Mouse (Mus musculus) hindbrain, embryonic 16.5 days (tissue): ENCODE results near the gene Mapk14. TPM values are rescaled to one million over a fixed set of nuclear protein-coding genes. Genes with fewer than 3 reads are reported as not detected.

ENCODE experiments used
- ATAC-seq: fragments of 200-750 bp; cut with Nextera tagmentation; 2 replicates; pipeline ENCODE4 v1.8.0; 2017; ENCODE audit warnings: moderate TSS enrichment, moderate library complexity
- H3K27ac ChIP-seq: fragments of 300-500 bp; sonication (generic); 2 replicates; pipeline ENCODE4 v1.5.1; 2014; ENCODE audit warnings: low read depth, mild to moderate bottlenecking, control low read depth, low read length, moderate library complexity
- H3K27me3 ChIP-seq: fragments of 300-500 bp; sonication (generic); replicated peaks from 2 replicates; pipeline ENCODE4 v1.6.1; 2014; ENCODE audit warnings: low read length; ENCODE audit not compliant: control insufficient read depth, insufficient read depth
- H3K36me3 ChIP-seq: fragments of 300-500 bp; sonication (generic); 2 replicates; pipeline ENCODE4 v1.6.1; 2014; ENCODE audit warnings: mild to moderate bottlenecking, low read length, moderate library complexity, mixed read lengths; ENCODE audit not compliant: control insufficient read depth, insufficient read depth
- H3K4me1 ChIP-seq: fragments of 300-500 bp; sonication (generic); 2 replicates; pipeline ENCODE4 v1.6.1; 2014; ENCODE audit warnings: low read depth, low read length; ENCODE audit not compliant: control insufficient read depth, insufficient read depth
- H3K4me2 ChIP-seq: fragments of 300-500 bp; sonication (generic); 2 replicates; pipeline ENCODE4 v1.6.1; 2014; ENCODE audit warnings: mild to moderate bottlenecking, low read length, control low read depth, moderate library complexity
- H3K4me3 ChIP-seq: fragments of 300-500 bp; sonication (generic); 2 replicates; pipeline ENCODE4 v1.5.1; 2014; ENCODE audit warnings: mild to moderate bottlenecking, low read length, control low read depth, moderate library complexity
- H3K9ac ChIP-seq: fragments of 300-500 bp; sonication (generic); 2 replicates; pipeline ENCODE4 v1.6.1; 2014; ENCODE audit warnings: low read depth, mild to moderate bottlenecking, control low read depth, low read length, moderate library complexity
- H3K9me3 ChIP-seq: fragments of 300-500 bp; sonication (generic); 2 replicates; pipeline ENCODE4 v1.6.1; 2014; ENCODE audit warnings: mild to moderate bottlenecking, low read length, moderate library complexity; ENCODE audit not compliant: control insufficient read depth
- WGBS: fragments of 180-500 bp; shearing (Covaris S2); extraction: QIAGEN DNeasy Blood & Tissue Kit; methylation state at CpG from one replicate; pipeline ENCODE4 v1.1.7; 2014; 5-methylcytosine and 5-hydroxymethylcytosine counted together
- polyA plus RNA-seq: library from polyadenylated mRNA; unstranded; fragments of >200 nt; fragmentation: Nextera tagmentation; extraction: Ambion mirVana; gene quantifications from 2 replicates; pipeline ENCODE4 v1.2.1, GENCODE M21; 2015

Gene Mapk14
- 22.7 and 24.0 TPM in 2 replicates for polyA plus RNA-seq

GRCm38 (mm10) chr17:28690776-28691686 lies at the start of gene Mapk14:
TSS of gene Mapk14 (plus strand) at chr17:28691329.
- Histone ChIP-seq H3K9ac (peak within 1 kb of the TSS; percentile 97), H3K27me3 (no peaks in the 10 kb centered on the region), H3K4me3 (peak within 1 kb of the TSS; percentile 99), H3K9me3 (no peaks in the 10 kb centered on the region), H3K4me2 (peak within 1 kb of the TSS; percentile 84), H3K27ac (peak within 1 kb of the TSS; percentile 97), H3K36me3 (no peaks in the 10 kb centered on the region), H3K4me1 (peaks cover 29% of the 10 kb centered on the region)
- peak; percentile 96 for ATAC-seq
- under 1% methylated on average over 73 of the region's 86 CpGs for WGBS

DNA sequence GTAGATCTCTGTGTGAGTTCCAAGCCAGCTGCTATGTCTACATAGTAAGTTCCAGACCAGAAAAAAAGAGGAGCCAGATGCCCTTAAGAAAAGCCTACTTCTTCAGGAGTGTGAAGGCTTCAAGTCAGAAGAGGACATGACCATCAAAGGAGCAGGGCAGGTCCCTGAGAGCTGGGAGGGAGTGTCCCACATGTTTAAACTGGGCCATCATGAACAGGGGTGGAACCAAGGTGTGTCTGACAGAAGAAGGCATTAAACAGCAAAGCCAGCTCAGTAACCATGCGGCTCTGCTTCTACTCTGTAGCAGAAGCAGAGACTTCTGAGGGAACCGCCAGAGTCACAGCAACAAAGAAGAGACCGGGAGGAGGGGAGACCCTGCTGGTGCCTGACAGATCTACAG lies 47.4 kb upstream of the Mapk14 start:
- H3K27me3 ChIP-seq: no peaks in the 10 kb centered on the region
- WGBS: 36% methylated on average over 3 of the region's 3 CpGs
- H3K27ac ChIP-seq: no peak overlapping the region
- no peak for ATAC-seq
- no peaks in the 10 kb centered on the region for H3K4me1 ChIP-seq
- H3K9ac ChIP-seq: no peak overlapping the region
- H3K36me3 ChIP-seq: no peaks in the 10 kb centered on the region
- no peak overlapping the region for H3K4me3 ChIP-seq
- H3K9me3 ChIP-seq: no peaks in the 10 kb centered on the region
- no peak overlapping the region for H3K4me2 ChIP-seq

DNA sequence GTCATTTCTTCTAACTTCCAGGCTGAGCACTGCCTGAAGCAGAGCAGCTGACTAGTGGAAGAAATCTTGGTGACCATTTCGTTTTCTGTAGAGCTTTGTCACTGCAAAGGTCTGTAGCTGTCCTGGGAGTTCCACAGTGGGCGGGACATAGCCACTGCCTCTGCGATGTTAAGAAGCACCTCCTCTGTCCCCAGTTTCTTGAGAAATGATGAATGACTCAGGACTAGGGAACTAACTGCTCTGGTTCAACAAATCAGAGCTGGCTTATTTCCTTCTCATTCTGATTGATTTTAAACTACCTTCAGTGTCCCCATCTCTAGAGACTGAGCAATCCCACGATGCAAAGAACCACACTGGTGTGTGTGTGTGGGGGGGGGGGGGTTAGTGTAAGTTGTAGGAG lies 47.0 kb upstream of the Mapk14 start:
- no peak overlapping the region for H3K4me2 ChIP-seq
- no peak overlapping the region for H3K4me3 ChIP-seq

DNA sequence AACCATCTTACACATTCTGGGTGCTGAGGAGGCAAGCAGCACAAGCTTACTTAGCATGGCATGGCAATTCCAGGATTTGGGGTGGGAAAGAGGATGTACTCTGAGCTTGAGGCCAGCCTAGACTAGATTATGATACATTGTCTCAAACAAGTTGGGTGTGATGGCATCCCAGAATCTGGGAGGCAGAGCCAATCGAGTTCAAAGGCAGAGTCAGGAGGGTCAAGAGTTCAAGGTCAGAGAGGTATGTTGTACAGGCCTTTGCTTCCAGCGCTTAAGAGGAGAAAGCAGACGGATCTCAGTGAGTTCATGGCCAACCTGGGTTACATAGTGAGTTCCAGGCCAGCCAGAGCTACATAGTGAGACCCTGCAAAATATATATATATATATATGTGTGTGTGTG lies 44.9 kb upstream of the Mapk14 start:
- Histone ChIP-seq H3K4me2 (no peak overlapping the region), H3K36me3 (no peaks in the 10 kb centered on the region), H3K27ac (no peak overlapping the region), H3K9ac (no peak overlapping the region), H3K9me3 (no peaks in the 10 kb centered on the region), H3K4me1 (no peaks in the 10 kb centered on the region), H3K4me3 (no peak overlapping the region), H3K27me3 (no peaks in the 10 kb centered on the region)
- ATAC-seq: no peak
- WGBS: 72% methylated on average over 3 of the region's 3 CpGs

More for the DNA sequence above, 47.0 kb upstream of the Mapk14 start:
- Histone ChIP-seq H3K27ac (no peak overlapping the region), H3K27me3 (no peaks in the 10 kb centered on the region), H3K36me3 (no peaks in the 10 kb centered on the region), H3K4me1 (no peaks in the 10 kb centered on the region), H3K9ac (no peak overlapping the region), H3K9me3 (no peaks in the 10 kb centered on the region)
- WGBS: 51% methylated on average over 4 of the region's 4 CpGs
- no peak for ATAC-seq

DNA sequence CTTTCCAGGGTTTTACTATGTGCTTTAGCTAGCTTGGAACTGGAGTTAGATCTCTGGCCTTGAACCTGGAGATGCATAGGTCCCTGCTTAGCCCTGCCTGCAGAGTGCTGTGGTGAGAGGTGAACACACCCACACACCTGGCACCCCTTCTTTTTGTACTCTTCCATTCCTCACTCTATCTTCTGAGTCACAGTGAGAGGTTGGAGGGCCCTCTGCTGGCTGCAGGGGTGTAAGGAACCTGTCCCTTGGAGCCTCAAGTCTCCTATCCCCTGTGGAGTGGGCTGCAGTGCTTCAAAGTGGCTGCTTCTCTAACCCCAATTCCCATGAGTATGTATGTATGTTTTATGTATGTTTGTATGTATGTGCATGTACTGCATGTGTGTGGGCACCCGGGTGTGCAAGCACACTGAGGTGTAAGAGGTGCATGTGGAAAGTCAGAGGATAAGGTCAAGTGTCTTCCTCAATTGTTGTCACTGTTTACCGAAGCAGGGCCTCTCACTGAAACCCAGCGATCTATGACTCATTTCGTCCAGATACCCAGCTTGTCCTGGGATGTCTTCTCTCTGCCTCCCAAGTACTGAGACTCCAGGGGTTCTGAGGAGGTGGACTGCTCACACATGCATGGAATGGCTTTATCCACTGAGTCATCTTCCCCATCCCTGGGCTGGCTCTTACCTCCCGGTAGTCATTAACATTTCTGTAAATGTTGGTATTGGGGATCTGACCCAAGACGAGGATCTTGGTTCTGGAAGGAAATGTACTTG lies 42.3 kb upstream of the Mapk14 start:
- Histone ChIP-seq H3K27me3 (no peaks in the 10 kb centered on the region), H3K9ac (no peak overlapping the region), H3K36me3 (no peaks in the 10 kb centered on the region), H3K4me2 (no peak overlapping the region), H3K9me3 (no peaks in the 10 kb centered on the region), H3K4me3 (no peak overlapping the region), H3K4me1 (no peaks in the 10 kb centered on the region), H3K27ac (no peak overlapping the region)
- 53% methylated on average over 6 of the region's 6 CpGs for WGBS
- no peak for ATAC-seq

DNA sequence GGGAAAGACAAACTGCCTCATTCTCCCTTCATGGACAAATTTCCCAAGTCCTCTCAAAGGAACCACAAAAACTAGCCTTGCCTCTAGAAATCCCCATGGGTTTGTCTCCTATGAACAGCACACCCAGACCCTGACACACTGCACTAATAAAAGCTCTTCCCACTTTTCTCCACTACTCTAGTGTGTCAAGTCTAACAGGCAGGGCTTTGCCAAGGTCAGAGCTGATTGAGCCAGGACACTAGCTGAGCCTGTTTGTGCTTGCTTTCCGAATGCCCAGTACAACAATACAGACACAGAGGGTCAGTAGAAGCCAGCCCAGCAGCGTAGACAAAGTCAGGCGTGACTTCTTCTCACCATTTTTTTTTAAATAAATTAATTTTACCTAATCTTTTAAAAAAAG lies 40.9 kb upstream of the Mapk14 start:
- H3K27ac ChIP-seq: no peak overlapping the region
- no peaks in the 10 kb centered on the region for H3K27me3 ChIP-seq
- H3K9me3 ChIP-seq: no peaks in the 10 kb centered on the region
- no peaks in the 10 kb centered on the region for H3K4me1 ChIP-seq
- H3K9ac ChIP-seq: no peak overlapping the region
- ATAC-seq: no peak
- no peak overlapping the region for H3K4me3 ChIP-seq
- H3K36me3 ChIP-seq: no peaks in the 10 kb centered on the region
- 76% methylated on average over 3 of the region's 3 CpGs for WGBS
- no peak overlapping the region for H3K4me2 ChIP-seq

DNA sequence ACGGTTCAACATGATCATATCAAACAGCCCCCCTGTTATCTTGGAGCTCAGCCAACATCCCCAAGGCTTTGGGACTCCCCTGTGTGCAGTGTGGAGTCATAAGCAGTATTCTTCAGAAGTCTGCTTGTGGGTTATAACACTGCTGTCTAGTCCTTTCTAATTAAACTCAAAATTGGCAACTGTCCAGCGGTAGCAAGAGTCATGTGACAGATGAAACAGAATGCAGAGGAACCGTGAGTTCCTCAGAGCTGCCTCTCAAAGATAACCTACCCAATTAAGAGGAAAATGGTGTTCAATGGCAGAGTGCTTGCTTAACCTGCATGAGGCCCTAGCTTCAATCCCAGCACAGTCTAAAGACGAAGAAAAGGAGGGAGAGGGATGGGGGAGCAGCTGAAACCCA lies 33.2 kb upstream of the Mapk14 start:
- ATAC-seq: no peak
- no peak overlapping the region for H3K27ac ChIP-seq
- no peak overlapping the region for H3K4me3 ChIP-seq
- H3K36me3 ChIP-seq: no peaks in the 10 kb centered on the region
- H3K4me1 ChIP-seq: peaks cover 2% of the 10 kb centered on the region; the same call in 1 of the 2 replicates
- H3K27me3 ChIP-seq: no peaks in the 10 kb centered on the region
- WGBS: 17% methylated on average over 4 of the region's 4 CpGs
- no peak overlapping the region for H3K4me2 ChIP-seq
- no peaks in the 10 kb centered on the region for H3K9me3 ChIP-seq
- no peak overlapping the region for H3K9ac ChIP-seq

- H3K27me3 ChIP-seq: no peaks in the 10 kb centered on the region
- no peak overlapping the region for H3K4me2 ChIP-seq
- H3K36me3 ChIP-seq: no peaks in the 10 kb centered on the region
- 50% methylated on average over 6 of the region's 6 CpGs for WGBS
- H3K4me1 ChIP-seq: peaks cover 2% of the 10 kb centered on the region; the same call in 1 of the 2 replicates
- H3K4me3 ChIP-seq: no peak overlapping the region
- H3K9me3 ChIP-seq: no peaks in the 10 kb centered on the region
- no peak overlapping the region for H3K27ac ChIP-seq
- no peak overlapping the region for H3K9ac ChIP-seq
- ATAC-seq: no peak
Observed at GRCm38 (mm10) chr17:28659564-28659963, 31.6 kb upstream of the Mapk14 start.
